Mouse (Mus musculus) thymus, adult 2 months (tissue): ENCODE measurements around the gene 9130230L23Rik. TPM values are rescaled to one million over a fixed set of nuclear protein-coding genes. Genes with fewer than 3 reads are reported as not detected.

ENCODE experiments used
- DNase-seq: peaks from one replicate; pipeline ENCODE4 v3.0.0; 2021
- H3K27ac ChIP-seq: fragments of 200-500 bp; 2 replicates; pipeline ENCODE4 v1.5.1; 2012; ENCODE audit warnings: low read length, control low read depth; ENCODE audit not compliant: control insufficient read depth, insufficient read depth
- H3K27me3 ChIP-seq: fragments of 200-500 bp; 2 replicates; pipeline ENCODE4 v1.6.1; 2012; ENCODE audit warnings: mild to moderate bottlenecking, low read length, moderate library complexity, mixed read lengths; ENCODE audit not compliant: control insufficient read depth, insufficient read depth
- H3K36me3 ChIP-seq: fragments of 200-500 bp; 2 replicates; pipeline ENCODE4 v1.6.1; 2012; ENCODE audit warnings: mild to moderate bottlenecking, low read length, moderate library complexity; ENCODE audit not compliant: control insufficient read depth, insufficient read depth
- H3K4me1 ChIP-seq: fragments of 200-500 bp; replicated peaks from 2 replicates; pipeline ENCODE4 v1.6.1; 2012; ENCODE audit warnings: low read length; ENCODE audit not compliant: control insufficient read depth, insufficient read depth
- H3K4me3 ChIP-seq: fragments of 200-500 bp; 2 replicates; pipeline ENCODE4 v1.5.1; 2012; ENCODE audit warnings: mild to moderate bottlenecking, low read length, control low read depth, moderate library complexity; ENCODE audit not compliant: control insufficient read depth, insufficient read depth
- CTCF ChIP-seq: fragments of 200-500 bp; IDR thresholded peaks from 2 replicates; pipeline ENCODE4 v1.5.1; 2012; ENCODE audit warnings: mild to moderate bottlenecking, control low read depth, low read length, moderate library complexity, borderline replicate concordance; ENCODE audit not compliant: control insufficient read depth, poor library complexity, insufficient read depth; ENCODE audit errors: extremely low read depth
- POLR2A ChIP-seq: fragments of 200-500 bp; IDR thresholded peaks from 2 replicates; pipeline ENCODE4 v1.6.1; 2012; ENCODE audit warnings: mild to moderate bottlenecking, low read length, control low read depth, moderate library complexity; ENCODE audit not compliant: control insufficient read depth, poor library complexity, insufficient read depth; ENCODE audit errors: extremely low read depth
- WGBS: fragments of 180-500 bp; shearing (Covaris S2); methylation state at CpG from one replicate; pipeline ENCODE4 v1.1.7; 2018; 5-methylcytosine and 5-hydroxymethylcytosine counted together
- polyA plus RNA-seq: library from polyadenylated mRNA; depleted of rRNA; stranded (reverse); fragments of >200 nt; gene quantifications from 2 replicates; pipeline ENCODE4 v1.2.3, GENCODE M21; 2012

Gene 9130230L23Rik
- polyA plus RNA-seq, 1 experiment = 0.35 TPM

DNA sequence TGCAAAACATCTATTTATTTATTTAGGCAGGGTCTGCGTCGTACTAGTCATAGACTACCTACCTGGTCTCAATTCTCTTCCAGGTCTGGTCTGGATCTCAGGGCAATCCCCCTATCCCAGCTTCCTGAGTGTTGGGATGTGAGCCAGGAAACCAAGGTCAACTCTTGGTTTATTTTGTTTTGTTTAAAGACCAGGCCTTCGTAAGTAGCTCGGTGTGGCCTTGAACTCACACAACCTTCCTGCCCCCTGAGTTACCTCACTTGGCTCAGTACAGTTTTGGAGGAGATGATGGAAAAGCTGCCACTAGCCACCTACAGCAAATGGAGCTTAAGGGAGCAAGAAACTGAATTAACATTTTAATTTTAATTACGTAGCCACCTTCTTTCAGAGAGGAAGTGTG, 24.1 kb upstream of the 9130230L23Rik start:
- no peak overlapping the region for H3K27ac ChIP-seq
- TF ChIP-seq CTCF (no peak), POLR2A (no peak)
- no peaks in the 10 kb centered on the region for H3K27me3 ChIP-seq
- H3K4me1 ChIP-seq = no peaks in the 10 kb centered on the region
- no peak for DNase-seq
- no peak overlapping the region for H3K4me3 ChIP-seq
- H3K36me3 ChIP-seq = no peaks in the 10 kb centered on the region
- WGBS = 95% methylated on average over 5 of the region's 5 CpGs

- Histone ChIP-seq H3K4me3 (no peak overlapping the region), H3K27ac (no peak overlapping the region), H3K36me3 (no peaks in the 10 kb centered on the region), H3K27me3 (no peaks in the 10 kb centered on the region), H3K4me1 (no peaks in the 10 kb centered on the region)
- DNase-seq = no peak
- TF ChIP-seq POLR2A (no peak), CTCF (no peak)
- 97% methylated on average over 8 of the region's 8 CpGs for WGBS
Measured at GRCm38 (mm10) chr5:66027206-66027605, 23.1 kb upstream of the 9130230L23Rik start.

- H3K27me3 ChIP-seq = no peaks in the 10 kb centered on the region
- TF ChIP-seq CTCF = no peak
- no peak for TF ChIP-seq POLR2A
- WGBS = 98% methylated on average over 31 of the region's 31 CpGs
- no peak for DNase-seq
- H3K36me3 ChIP-seq = no peaks in the 10 kb centered on the region
- H3K27ac ChIP-seq = no peak overlapping the region
- no peaks in the 10 kb centered on the region for H3K4me1 ChIP-seq
- no peak overlapping the region for H3K4me3 ChIP-seq
Measured at GRCm38 (mm10) chr5:66026796-66027195, 22.7 kb upstream of the 9130230L23Rik start.

GRCm38 (mm10) chr5:66015449-66015961, 11.4 kb upstream of the 9130230L23Rik start:
- Histone ChIP-seq H3K36me3 (no peaks in the 10 kb centered on the region), H3K27ac (no peak overlapping the region), H3K4me3 (no peak overlapping the region), H3K4me1 (no peaks in the 10 kb centered on the region), H3K27me3 (no peaks in the 10 kb centered on the region)
- 92% methylated on average over 2 of the region's 2 CpGs for WGBS
- DNase-seq = no peak
- TF ChIP-seq POLR2A (no peak), CTCF (no peak)

DNA sequence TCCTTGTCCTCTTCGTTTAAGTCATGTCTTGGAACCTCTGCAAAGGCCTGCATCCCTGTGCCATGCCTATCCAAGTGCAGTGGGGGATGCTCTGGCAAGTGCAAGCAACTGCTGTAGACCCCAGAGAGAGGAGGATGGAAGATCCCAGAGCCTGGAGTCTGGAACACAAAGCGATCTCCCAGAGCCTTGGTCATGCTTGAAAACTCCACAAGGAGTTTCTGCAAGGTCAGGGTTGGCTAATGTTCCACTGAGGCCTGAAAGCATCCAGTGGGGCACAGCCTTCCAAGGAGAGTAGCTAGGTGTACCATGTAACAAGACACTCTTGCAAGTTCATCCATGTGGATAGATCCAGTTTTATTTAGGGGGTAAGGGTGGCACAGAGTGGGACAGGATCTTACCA, 10.4 kb upstream of the 9130230L23Rik start:
- Histone ChIP-seq H3K36me3 (no peaks in the 10 kb centered on the region), H3K4me1 (no peaks in the 10 kb centered on the region), H3K4me3 (no peak overlapping the region), H3K27ac (no peak overlapping the region), H3K27me3 (no peaks in the 10 kb centered on the region)
- no peak for DNase-seq
- TF ChIP-seq POLR2A (no peak), CTCF (no peak)
- 100% methylated on average over 2 of the region's 2 CpGs for WGBS

- H3K4me3 ChIP-seq = no peak overlapping the region
- 79% methylated on average over 3 of the region's 3 CpGs for WGBS
- no peak overlapping the region for H3K27ac ChIP-seq
Measured at GRCm38 (mm10) chr5:66013999-66014398, 9.9 kb upstream of the 9130230L23Rik start.

GRCm38 (mm10) chr5:66008245-66008967, 4.3 kb upstream of the 9130230L23Rik start:
- no peak for DNase-seq
- H3K27me3 ChIP-seq = no peaks in the 10 kb centered on the region
- 85% methylated on average over 15 of the region's 15 CpGs for WGBS
- H3K4me1 ChIP-seq = peaks cover 6% of the 10 kb centered on the region; the same call in 1 of the 2 replicates
- no peak overlapping the region for H3K4me3 ChIP-seq
- TF ChIP-seq POLR2A (no peak), CTCF (no peak)
- H3K36me3 ChIP-seq = no peaks in the 10 kb centered on the region
- no peak overlapping the region for H3K27ac ChIP-seq

More at GRCm38 (mm10) chr5:66013999-66014398, 9.9 kb upstream of the 9130230L23Rik start:
- no peaks in the 10 kb centered on the region for H3K27me3 ChIP-seq
- no peaks in the 10 kb centered on the region for H3K4me1 ChIP-seq
- no peaks in the 10 kb centered on the region for H3K36me3 ChIP-seq
- no peak for DNase-seq
- TF ChIP-seq POLR2A = no peak
- TF ChIP-seq CTCF = no peak
